Mouse (Mus musculus) liver, embryonic 14.5 days (tissue): ENCODE results near the gene Vash2. TPM values are rescaled to one million over a fixed set of nuclear protein-coding genes. Genes with fewer than 3 reads are reported as not detected.
"Not testable (repeated sequence)": the region's sequence is repeated elsewhere in the genome, so short reads cannot be mapped to it uniquely, and the experiment has no call there.

Experiments
- ATAC-seq: fragments of 200-750 bp; cut with Nextera tagmentation; 2 replicates; pipeline ENCODE4 v1.8.0; 2017; ENCODE audit warnings: moderate number of reproducible peaks, mild to moderate bottlenecking, moderate library complexity; ENCODE audit not compliant: insufficient read depth
- DNase-seq, 3 experiments: peaks; one replicate each; pipeline ENCODE4 v3.0.0-alpha.2; 2012 to 2013; ENCODE audit warnings: low read depth in 3 of 3, low spot score in 3 of 3
- H3K27ac ChIP-seq: fragments of 300-500 bp; sonication (generic); 2 replicates; pipeline ENCODE4 v1.5.1; 2014; ENCODE audit warnings: moderate library complexity, mild to moderate bottlenecking, control low read depth, inconsistent platforms
- H3K27me3 ChIP-seq: fragments of 300-500 bp; sonication (generic); 2 replicates; pipeline ENCODE4 v1.6.1; 2014; ENCODE audit warnings: mild to moderate bottlenecking, low read length, moderate library complexity; ENCODE audit not compliant: control insufficient read depth, insufficient read depth
- H3K36me3 ChIP-seq: fragments of 300-500 bp; sonication (generic); replicated peaks from 2 replicates; pipeline ENCODE4 v1.6.1; 2014; ENCODE audit warnings: low read depth; ENCODE audit not compliant: control insufficient read depth, insufficient read depth
- H3K4me1 ChIP-seq, 2 experiments: fragments of 200-500 bp in 1 of 2; fragments of 300-500 bp in 1 of 2; sonication (generic) in 1 of 2; replicated peaks; 2 replicates each; pipeline ENCODE4 v1.6.1; 2012 to 2014; ENCODE audit warnings: antibody characterized with exemption in 1 of 2, inconsistent platforms in 1 of 2, low read length in 1 of 2; ENCODE audit not compliant: control insufficient read depth in 2 of 2, insufficient read depth in 2 of 2
- H3K4me2 ChIP-seq: fragments of 300-500 bp; sonication (generic); 2 replicates; pipeline ENCODE4 v1.6.1; 2014; ENCODE audit warnings: low read depth, mild to moderate bottlenecking, control low read depth, moderate library complexity
- H3K4me3 ChIP-seq, 2 experiments: fragments of 200-500 bp in 1 of 2; fragments of 300-500 bp in 1 of 2; sonication (generic) in 1 of 2; 2 replicates each; pipeline ENCODE4 v1.5.1; 2012 to 2014; ENCODE audit warnings: low read depth in 2 of 2, low read length in 2 of 2, mild to moderate bottlenecking in 2 of 2, control low read depth in 1 of 2, inconsistent platforms in 1 of 2, moderate library complexity in 1 of 2; ENCODE audit not compliant: insufficient read depth in 1 of 2
- H3K9ac ChIP-seq: fragments of 300-500 bp; sonication (generic); replicated peaks from 2 replicates; pipeline ENCODE4 v1.6.1; 2014; ENCODE audit warnings: mild to moderate bottlenecking, control low read depth, moderate library complexity
- H3K9me3 ChIP-seq: fragments of 300-500 bp; sonication (generic); 2 replicates; pipeline ENCODE4 v1.6.1; 2016; ENCODE audit warnings: low read length, mixed read lengths; ENCODE audit not compliant: control insufficient read depth
- CTCF ChIP-seq: IDR thresholded peaks from 2 replicates; pipeline ENCODE4 v1.5.1; 2016; ENCODE audit warnings: antibody characterized with exemption, low read depth, control low read depth
- EP300 ChIP-seq: IDR thresholded peaks from 2 replicates; pipeline ENCODE4 v1.6.1; 2016; ENCODE audit warnings: antibody characterized with exemption, low read depth
- WGBS: fragments of 180-500 bp; shearing (Covaris S2); extraction: QIAGEN DNeasy Blood & Tissue Kit; methylation state at CpG from one replicate; pipeline ENCODE4 v1.1.7; 2014; ENCODE audit not compliant: insufficient replicate concordance; 5-methylcytosine and 5-hydroxymethylcytosine counted together
- polyA plus RNA-seq, 2 experiments: library from polyadenylated mRNA; depleted of rRNA in 1 of 2; stranded (reverse) in 1 of 2; unstranded in 1 of 2; fragments of >200 nt; fragmentation: Nextera tagmentation in 1 of 2; extraction: Ambion mirVana in 1 of 2; gene quantifications; 2 replicates each; pipeline versions ENCODE4 v1.2.1 to v1.2.3; 2012 to 2014

Vash2 gene
- polyA plus RNA-seq, 2 experiments: 0.40 to 0.81 TPM

DNA sequence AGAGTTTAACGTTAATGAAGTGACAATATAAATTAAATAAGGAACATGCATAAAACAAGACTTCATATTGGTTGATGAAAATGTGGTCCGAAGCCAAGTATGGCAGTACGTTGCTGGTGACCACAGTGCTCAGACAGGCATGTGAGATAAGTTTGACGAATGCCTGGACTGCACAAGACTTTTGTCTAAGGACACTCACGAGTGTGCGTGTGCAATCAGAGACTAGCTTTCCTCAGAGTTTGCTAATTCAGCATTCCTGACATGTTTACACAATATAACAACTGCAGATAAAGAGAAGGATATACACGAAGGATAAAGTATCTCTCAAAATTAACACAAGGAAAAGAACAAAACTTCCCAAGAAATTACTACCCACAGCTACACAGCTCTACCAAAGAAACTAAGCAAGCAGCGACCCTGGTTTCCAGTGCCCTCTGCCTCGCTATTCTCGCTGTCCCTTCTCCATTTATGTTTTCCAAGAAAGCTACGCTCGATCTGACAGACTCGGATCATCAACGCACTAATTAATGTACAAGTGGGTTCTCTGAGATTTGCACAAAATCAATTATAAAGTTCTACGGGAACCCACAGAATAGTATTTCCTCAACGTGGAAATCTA lies 51.2 kb downstream of the Vash2 start:
- H3K9ac ChIP-seq: peak overlapping the region; percentile 86
- TF ChIP-seq EP300 (no peak), CTCF (no peak)
- ATAC-seq (peak; percentile 22), DNase-seq (peak; percentile 6 to 31 (median 20))
- peaks cover 11 to 16% of the 10 kb centered on the region in 2 experiments for H3K4me1 ChIP-seq
- no peaks in the 10 kb centered on the region for H3K27me3 ChIP-seq
- peak overlapping the region; percentile 95 for H3K4me2 ChIP-seq
- peak overlapping the region; percentile 90 for H3K27ac ChIP-seq
- no peaks in the 10 kb centered on the region for H3K9me3 ChIP-seq
- WGBS: 6% methylated on average over 16 of the region's 16 CpGs
- H3K36me3 ChIP-seq: no peaks in the 10 kb centered on the region; the same call in 1 of the 2 replicates
- peak overlapping the region; percentile 81 to 82 for H3K4me3 ChIP-seq

DNA sequence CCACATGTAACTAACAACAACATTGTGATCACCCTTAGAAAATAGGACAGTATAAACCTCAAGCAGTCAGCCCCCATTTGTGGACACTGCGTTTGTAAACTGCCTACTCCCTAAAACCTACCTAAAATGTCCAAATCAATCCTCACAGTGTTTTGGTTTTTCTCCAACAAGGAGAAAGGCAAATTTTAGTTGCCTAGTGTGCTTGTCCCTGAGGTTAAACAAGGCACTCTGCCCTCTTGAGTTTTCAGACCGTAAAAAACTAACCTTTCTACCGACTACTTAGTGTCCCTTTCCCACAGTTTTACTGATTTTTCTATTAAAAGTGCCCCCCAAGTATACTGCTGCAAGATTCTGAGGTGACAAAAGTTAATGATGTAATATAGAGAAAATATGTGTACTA lies 51.8 kb downstream of the Vash2 start:
- no peak for ATAC-seq
- Histone ChIP-seq H3K36me3 (no peaks in the 10 kb centered on the region), H3K4me3 (peak overlapping the region in 1 of 2 experiments; percentile 82; a peak in 2 of 4 replicates), H3K9me3 (no peaks in the 10 kb centered on the region), H3K27ac (no peak overlapping the region), H3K9ac (no peak overlapping the region), H3K4me1 (peaks cover 11 to 16% of the 10 kb centered on the region in 2 experiments), H3K4me2 (peak overlapping the region; percentile 95), H3K27me3 (no peaks in the 10 kb centered on the region)
- no peak for TF ChIP-seq EP300
- 76% methylated on average over 3 of the region's 3 CpGs for WGBS
- DNase-seq: no peak

DNA sequence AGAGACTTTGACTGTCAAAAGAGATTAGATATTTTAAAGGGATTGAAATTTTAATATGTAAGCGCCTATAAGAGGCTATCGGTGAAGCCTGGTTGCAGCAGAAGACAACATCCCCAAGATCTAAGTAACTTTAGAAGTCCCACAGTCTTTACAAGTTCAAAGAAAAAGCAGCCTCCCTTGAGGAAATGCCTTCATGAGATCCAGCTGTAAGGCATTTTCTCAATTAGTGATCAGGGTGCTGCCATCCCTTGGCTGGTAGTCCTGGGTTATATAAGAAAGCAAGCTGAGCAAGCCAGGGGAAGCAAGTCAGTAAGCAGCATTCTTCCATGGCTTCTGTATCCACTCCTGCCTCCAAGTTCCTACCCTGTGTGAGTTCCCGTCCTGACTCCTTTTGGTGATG lies 54.3 kb downstream of the Vash2 start, which contains the start of gene Angel2:
Angel2 (plus strand) TSS at position 301 of the 400 bp plus-strand sequence.
- not testable (repeated sequence) for H3K27ac ChIP-seq, H3K4me3 ChIP-seq, H3K27me3 ChIP-seq, H3K36me3 ChIP-seq, H3K4me2 ChIP-seq, H3K9me3 ChIP-seq, H3K9ac ChIP-seq, DNase-seq, ATAC-seq
- WGBS: 59% methylated on average over 3 of the region's 3 CpGs
- peaks cover 13 to 16% of the 10 kb centered on the region in 2 experiments for H3K4me1 ChIP-seq

DNA sequence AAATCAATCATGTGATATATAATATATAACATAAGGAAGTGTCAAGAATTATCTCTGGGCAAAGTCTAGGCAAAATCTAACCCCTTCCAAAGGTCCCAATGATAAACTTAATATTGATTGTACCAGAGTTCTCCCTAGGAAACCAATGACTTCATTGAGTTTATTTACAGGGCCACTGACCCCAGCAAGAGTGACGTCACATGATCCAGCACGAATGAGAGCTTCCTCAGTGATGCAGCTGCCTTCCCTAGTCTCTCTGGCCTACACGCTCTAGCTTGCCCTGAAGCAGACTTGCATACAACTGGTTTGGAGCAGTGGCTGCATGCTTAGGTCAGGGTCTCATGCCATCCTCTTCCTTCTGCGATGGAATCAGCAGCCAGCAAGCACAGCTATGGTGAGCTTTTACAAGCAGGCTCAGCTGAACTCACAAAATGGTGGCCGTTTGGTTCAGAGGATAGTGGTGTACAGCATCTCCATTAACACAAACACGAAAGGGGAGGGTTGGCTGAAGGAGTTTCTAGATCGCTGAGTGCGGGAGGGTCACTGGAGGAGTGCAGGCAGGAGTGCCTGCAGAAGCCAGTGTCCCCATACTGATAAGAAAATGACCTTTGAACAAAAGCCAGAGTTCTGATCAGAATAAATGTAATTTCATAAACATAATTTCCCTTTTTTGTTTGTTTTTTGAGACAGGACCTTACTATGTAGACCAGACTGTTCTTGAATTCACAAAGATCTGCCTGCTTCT lies 59.2 kb downstream of the Vash2 start:
- WGBS: 53% methylated on average over 8 of the region's 8 CpGs
- Histone ChIP-seq H3K27me3 (no peaks in the 10 kb centered on the region), H3K27ac (no peak overlapping the region), H3K4me2 (no peak overlapping the region), H3K36me3 (no peaks in the 10 kb centered on the region), H3K9me3 (no peaks in the 10 kb centered on the region), H3K4me1 (0 out of 4 replicates have a peak, but pooled peaks cover 0 to 2% of the 10 kb centered on the region in 2 experiments), H3K9ac (no peak overlapping the region), H3K4me3 (no peak overlapping the region)
- no peak for ATAC-seq
- no peak for TF ChIP-seq EP300
- no peak for TF ChIP-seq CTCF
- DNase-seq: no peak

DNA sequence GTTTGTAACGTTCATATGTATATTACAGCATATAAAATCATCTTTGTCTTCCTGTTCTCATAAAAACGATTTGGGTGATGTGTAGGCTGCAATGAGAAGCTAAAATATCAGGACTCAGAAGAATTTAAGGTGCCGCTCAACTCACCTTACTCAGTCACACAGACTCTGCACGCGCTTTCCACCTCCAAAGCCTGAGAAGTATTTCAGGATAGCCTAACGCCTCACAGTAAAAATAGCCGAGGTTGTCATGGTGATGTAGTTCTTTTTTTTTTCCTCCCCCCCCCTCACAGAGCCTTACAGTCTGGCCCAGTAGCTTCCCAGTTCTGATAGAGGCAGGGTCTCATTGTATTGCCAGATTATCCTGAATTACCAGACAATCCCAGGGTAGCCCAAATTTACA lies 60.2 kb downstream of the Vash2 start:
- Histone ChIP-seq H3K9ac (no peak overlapping the region), H3K27ac (no peak overlapping the region), H3K9me3 (no peaks in the 10 kb centered on the region), H3K27me3 (no peaks in the 10 kb centered on the region), H3K4me3 (no peak overlapping the region), H3K4me1 (0 out of 4 replicates have a peak, but pooled peaks cover 0 to 2% of the 10 kb centered on the region in 2 experiments), H3K36me3 (no peaks in the 10 kb centered on the region), H3K4me2 (no peak overlapping the region)
- DNase-seq (no peak), ATAC-seq (no peak)
- WGBS: 53% methylated on average over 7 of the region's 7 CpGs
- no peak for TF ChIP-seq CTCF
- TF ChIP-seq EP300: no peak
